Mouse (Mus musculus) intestine, embryonic 14.5 days (tissue): Measurements from ENCODE around the gene Znrf1. TPM values are rescaled to one million over a fixed set of nuclear protein-coding genes. Genes with fewer than 3 reads are reported as not detected.
"Not testable (repeated sequence)": the region's sequence is repeated elsewhere in the genome, so short reads cannot be mapped to it uniquely, and the experiment has no call there.

Experiments
- ATAC-seq: fragments of 200-750 bp; cut with Nextera tagmentation; replicated peaks from 2 replicates; pipeline ENCODE4 v1.8.0; 2017; ENCODE audit warnings: low read depth, moderate number of reproducible peaks, moderate TSS enrichment, moderate library complexity; ENCODE audit not compliant: low FRiP score, low TSS enrichment
- DNase-seq: peaks from one replicate; pipeline ENCODE4 v3.0.0-alpha.2; 2018; ENCODE audit warnings: low spot score
- H3K27ac ChIP-seq: fragments of 300-500 bp; sonication (generic); 2 replicates; pipeline ENCODE4 v1.5.1; 2014; ENCODE audit warnings: low read depth, mild to moderate bottlenecking, control low read depth
- H3K27me3 ChIP-seq: fragments of 300-500 bp; sonication (generic); replicated peaks from 2 replicates; pipeline ENCODE4 v1.6.1; 2014; ENCODE audit warnings: low read length, control low read depth; ENCODE audit not compliant: control insufficient read depth, insufficient read depth
- H3K36me3 ChIP-seq: fragments of 300-500 bp; sonication (generic); 2 replicates; pipeline ENCODE4 v1.6.1; 2014; ENCODE audit warnings: low read length, control low read depth; ENCODE audit not compliant: control insufficient read depth, insufficient read depth
- H3K4me1 ChIP-seq: fragments of 300-500 bp; sonication (generic); replicated peaks from 2 replicates; pipeline ENCODE4 v1.6.1; 2014; ENCODE audit warnings: low read length, control low read depth, mixed read lengths; ENCODE audit not compliant: control insufficient read depth, insufficient read depth
- H3K4me2 ChIP-seq: fragments of 300-500 bp; sonication (generic); 2 replicates; pipeline ENCODE4 v1.6.1; 2014; ENCODE audit warnings: low read length
- H3K4me3 ChIP-seq: fragments of 300-500 bp; sonication (generic); 2 replicates; pipeline ENCODE4 v1.5.1; 2014; ENCODE audit warnings: low read depth, low read length, control low read depth, mixed read lengths
- H3K9ac ChIP-seq: fragments of 300-500 bp; sonication (generic); 2 replicates; pipeline ENCODE4 v1.6.1; 2014; ENCODE audit warnings: mild to moderate bottlenecking, low read length
- H3K9me3 ChIP-seq: fragments of 300-500 bp; sonication (generic); 2 replicates; pipeline ENCODE4 v1.6.1; 2016; ENCODE audit warnings: low read length, control low read depth; ENCODE audit not compliant: control insufficient read depth
- WGBS: fragments of 180-500 bp; shearing (Covaris S2); extraction: QIAGEN DNeasy Blood & Tissue Kit; methylation state at CpG from one replicate; pipeline ENCODE4 v1.1.7; 2014; 5-methylcytosine and 5-hydroxymethylcytosine counted together
- polyA plus RNA-seq: library from polyadenylated mRNA; unstranded; fragments of >200 nt; fragmentation: Nextera tagmentation; extraction: Ambion mirVana; gene quantifications from 2 replicates; pipeline ENCODE4 v1.2.1, GENCODE M21; 2014

The Znrf1 gene
- polyA plus RNA-seq: 27.0 and 34.2 TPM in 2 replicates

- ATAC-seq: peak; percentile 92
- WGBS: under 1% methylated on average over 51 of the region's 100 CpGs
- Histone ChIP-seq H3K9ac (peak within 1 kb of the TSS; percentile 95), H3K4me3 (peak within 1 kb of the TSS; percentile 90), H3K27ac (peak within 1 kb of the TSS; percentile 95), H3K4me1 (peaks cover 20% of the 10 kb centered on the region), H3K9me3 (no peaks in the 10 kb centered on the region), H3K4me2 (peak within 1 kb of the TSS; percentile 76), H3K27me3 (no peaks in the 10 kb centered on the region), H3K36me3 (no peaks in the 10 kb centered on the region)
- DNase-seq: peak; percentile 93
These were observed at the start of gene Znrf1 for GRCm38 (mm10) chr8:111536031-111536977. Znrf1 (plus strand) TSS chr8:111536097.

- Histone ChIP-seq H3K9ac (no peak overlapping the region), H3K9me3 (no peaks in the 10 kb centered on the region), H3K27me3 (no peaks in the 10 kb centered on the region), H3K36me3 (peaks cover 21% of the 10 kb centered on the region), H3K4me3 (no peak overlapping the region), H3K4me2 (no peak overlapping the region), H3K4me1 (no peaks in the 10 kb centered on the region), H3K27ac (no peak overlapping the region)
- no peak for ATAC-seq
- WGBS: 87% methylated on average over 10 of the region's 10 CpGs
- no peak for DNase-seq
These were observed 45.8 kb upstream of the Znrf1 start for GRCm38 (mm10) chr8:111490034-111490591.

DNA sequence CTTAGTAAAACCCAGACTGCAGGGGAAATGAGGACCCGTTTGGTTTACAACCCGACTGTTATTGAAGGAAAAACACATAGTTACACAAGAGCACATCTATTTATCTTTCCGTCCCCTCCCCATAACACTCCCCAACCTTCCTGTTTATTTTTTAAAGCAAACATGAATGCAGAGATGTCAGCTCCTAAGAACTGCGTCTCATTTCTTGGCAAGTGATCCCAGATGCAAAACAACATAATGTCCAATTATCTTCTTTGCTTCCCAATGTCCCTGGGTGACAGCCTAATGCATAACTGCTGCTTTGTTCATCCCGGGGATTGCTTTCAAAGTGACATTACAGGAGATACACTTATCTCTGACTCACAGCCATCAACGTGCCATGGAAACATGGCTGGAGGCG is 44.7 kb upstream of the Znrf1 start:
- no peak for DNase-seq

DNA sequence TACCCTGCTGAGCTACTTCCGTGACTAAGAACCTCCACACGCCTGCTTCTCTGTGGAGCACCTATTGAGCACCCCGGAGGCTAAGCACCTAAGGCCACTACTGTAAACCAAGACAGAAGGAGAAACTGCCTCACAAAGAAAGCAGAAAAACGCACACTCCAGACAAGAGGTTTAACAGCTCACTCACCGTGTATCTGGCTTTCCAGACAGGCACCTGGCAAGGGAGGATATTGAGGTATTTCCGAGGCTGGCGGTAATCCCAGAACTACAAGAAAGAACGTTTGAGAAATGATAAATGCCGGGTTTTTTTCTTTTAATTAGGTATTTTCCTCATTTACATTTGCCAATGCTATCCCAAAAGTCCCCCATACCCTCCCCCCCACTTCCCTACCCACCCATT is 43.4 kb upstream of the Znrf1 start:
- ATAC-seq (no peak), DNase-seq (no peak)
- 87% methylated on average over 9 of the region's 9 CpGs for WGBS

More for the DNA sequence above, 44.7 kb upstream of the Znrf1 start:
- Histone ChIP-seq H3K27ac (no peak overlapping the region), H3K9me3 (no peaks in the 10 kb centered on the region), H3K9ac (no peak overlapping the region), H3K4me2 (no peak overlapping the region), H3K27me3 (no peaks in the 10 kb centered on the region), H3K4me1 (no peaks in the 10 kb centered on the region), H3K4me3 (no peak overlapping the region), H3K36me3 (peaks cover 22% of the 10 kb centered on the region)
- ATAC-seq: no peak
- 58% methylated on average over 7 of the region's 7 CpGs for WGBS

GRCm38 (mm10) chr8:111493176-111493575 is 42.7 kb upstream of the Znrf1 start:
- WGBS: 93% methylated on average over 3 of the region's 3 CpGs
- Histone ChIP-seq H3K36me3 (peaks cover 20% of the 10 kb centered on the region), H3K9me3 (no peaks in the 10 kb centered on the region), H3K4me3 (no peak overlapping the region), H3K4me2 (no peak overlapping the region), H3K27me3 (no peaks in the 10 kb centered on the region), H3K9ac (no peak overlapping the region), H3K27ac (no peak overlapping the region), H3K4me1 (no peaks in the 10 kb centered on the region)
- no peak for ATAC-seq
- no peak for DNase-seq

More for the DNA sequence above, 43.4 kb upstream of the Znrf1 start:
- H3K9ac ChIP-seq: no peak overlapping the region
- peaks cover 20% of the 10 kb centered on the region for H3K36me3 ChIP-seq
- H3K4me1 ChIP-seq: no peaks in the 10 kb centered on the region
- H3K27me3 ChIP-seq: no peaks in the 10 kb centered on the region
- no peaks in the 10 kb centered on the region for H3K9me3 ChIP-seq
- no peak overlapping the region for H3K4me2 ChIP-seq
- H3K27ac ChIP-seq: no peak overlapping the region
- no peak overlapping the region for H3K4me3 ChIP-seq

GRCm38 (mm10) chr8:111496326-111496725 is 39.6 kb upstream of the Znrf1 start:
- peaks cover 33% of the 10 kb centered on the region for H3K36me3 ChIP-seq
- no peak overlapping the region for H3K4me2 ChIP-seq
- DNase-seq (no peak), ATAC-seq (no peak)
- no peak overlapping the region for H3K9ac ChIP-seq
- WGBS: 87% methylated on average over 7 of the region's 7 CpGs
- no peak overlapping the region for H3K27ac ChIP-seq
- H3K9me3 ChIP-seq: no peaks in the 10 kb centered on the region
- H3K27me3 ChIP-seq: no peaks in the 10 kb centered on the region
- no peaks in the 10 kb centered on the region for H3K4me1 ChIP-seq
- no peak overlapping the region for H3K4me3 ChIP-seq

- H3K4me3 ChIP-seq, ATAC-seq, H3K27ac ChIP-seq, H3K4me1 ChIP-seq, H3K9me3 ChIP-seq, DNase-seq, H3K4me2 ChIP-seq, H3K27me3 ChIP-seq, H3K9ac ChIP-seq: not testable (repeated sequence)
- peaks cover 34% of the 10 kb centered on the region for H3K36me3 ChIP-seq
- WGBS: 86% methylated on average over 4 of the region's 6 CpGs
These were observed 37.6 kb upstream of the Znrf1 start for GRCm38 (mm10) chr8:111498249-111498648.

DNA sequence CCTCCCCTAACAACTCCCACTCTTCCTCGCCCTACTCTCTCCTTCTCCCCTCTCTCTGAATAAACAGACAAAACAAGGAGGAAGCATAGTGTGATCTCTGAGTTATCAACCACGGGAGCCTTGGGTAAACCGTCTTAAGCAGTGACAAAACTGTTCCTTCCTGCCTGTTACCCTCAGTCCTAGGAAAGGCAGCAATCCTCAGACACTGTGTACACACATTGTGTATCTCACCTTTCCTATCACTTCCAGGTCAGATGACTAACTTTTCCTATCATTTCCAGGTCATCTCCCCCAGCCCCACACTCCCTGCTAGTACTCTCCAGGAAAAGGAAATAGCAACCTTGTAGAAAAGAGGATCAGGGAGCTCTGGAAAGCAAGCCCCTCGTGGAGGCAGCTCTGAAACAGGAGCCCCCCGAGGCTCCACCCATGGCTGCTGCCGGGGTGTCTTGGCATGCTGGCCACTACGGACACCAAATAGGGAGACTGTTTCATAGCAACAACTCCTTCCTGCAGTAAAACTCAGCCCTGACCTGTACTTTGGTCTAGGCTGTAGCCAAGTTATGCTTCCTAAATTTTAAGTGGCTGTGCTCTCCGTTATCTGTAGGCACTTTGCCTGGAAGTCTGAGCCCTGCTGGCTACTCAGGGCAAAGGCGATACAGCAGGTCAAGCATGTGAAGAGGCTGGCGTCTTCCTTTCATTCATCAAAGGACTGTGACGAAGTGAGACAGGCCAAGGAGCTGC is 34.0 kb upstream of the Znrf1 start:
- peaks cover 19% of the 10 kb centered on the region for H3K36me3 ChIP-seq
- no peak overlapping the region for H3K4me2 ChIP-seq
- no peaks in the 10 kb centered on the region for H3K9me3 ChIP-seq
- no peak overlapping the region for H3K27ac ChIP-seq
- H3K27me3 ChIP-seq: no peaks in the 10 kb centered on the region
- no peak overlapping the region for H3K4me3 ChIP-seq
- ATAC-seq (no peak), DNase-seq (no peak)
- H3K9ac ChIP-seq: no peak overlapping the region
- H3K4me1 ChIP-seq: no peaks in the 10 kb centered on the region
- WGBS: 61% methylated on average over 11 of the region's 11 CpGs
